Mouse (Mus musculus): ENCODE measurements around the gene Camk1d. TPM values are rescaled to one million over a fixed set of nuclear protein-coding genes. Genes with fewer than 3 reads are reported as not detected.

Gene Camk1d
- polyA plus RNA-seq, 1 experiment from 2014 or later, result 3.3 TPM

GRCm38 (mm10) chr2:5651285-5651870 lies 62.9 kb downstream of the Camk1d start:
- Histone ChIP-seq H3K9ac (no peak overlapping the region), H3K36me3 (no peaks in the 10 kb centered on the region), H3K27ac (no peak overlapping the region), H3K4me3 (no peak overlapping the region), H3K4me2 (replicated peaks) (no peak overlapping the region), H3K4me1 (no peaks in the 10 kb centered on the region), H3K9me3 (replicated peaks) (no peaks in the 10 kb centered on the region), H3K27me3 (no peaks in the 10 kb centered on the region)
- 85% methylated on average over 10 of the region's 10 CpGs for WGBS
- ATAC-seq (ENCODE audit: low FRiP score), result no peak

GRCm38 (mm10) chr2:5649226-5649625 lies 65.1 kb downstream of the Camk1d start:
- Histone ChIP-seq H3K9ac (no peak overlapping the region), H3K4me3 (no peak overlapping the region), H3K9me3 (replicated peaks) (no peaks in the 10 kb centered on the region), H3K4me2 (replicated peaks) (no peak overlapping the region), H3K27ac (no peak overlapping the region), H3K27me3 (no peaks in the 10 kb centered on the region), H3K4me1 (no peaks in the 10 kb centered on the region), H3K36me3 (no peaks in the 10 kb centered on the region)
- no peak for ATAC-seq (ENCODE audit: low FRiP score)
- WGBS, result 81% methylated on average over 5 of the region's 5 CpGs

DNA sequence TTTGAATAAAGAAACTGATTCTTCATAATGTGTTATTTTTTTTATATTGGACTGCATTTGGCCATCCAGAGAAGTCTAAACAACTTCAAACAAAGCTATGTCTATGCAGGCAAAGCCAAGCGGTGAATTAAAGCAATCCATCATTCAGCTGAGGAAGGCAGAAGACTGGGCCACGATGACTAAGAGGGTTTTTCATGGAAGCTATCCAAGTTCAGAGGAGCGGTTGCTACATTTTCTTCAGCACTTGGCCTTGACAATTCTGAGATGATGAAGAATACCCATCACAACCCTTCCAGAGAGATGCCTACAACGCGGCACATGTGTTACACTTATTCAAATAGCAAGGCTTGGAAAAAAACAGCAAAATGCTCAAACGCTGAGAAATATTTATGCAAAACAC lies 65.6 kb downstream of the Camk1d start:
- Histone ChIP-seq H3K27me3 (no peaks in the 10 kb centered on the region), H3K9me3 (replicated peaks) (no peaks in the 10 kb centered on the region), H3K4me1 (no peaks in the 10 kb centered on the region), H3K4me2 (replicated peaks) (no peak overlapping the region), H3K27ac (no peak overlapping the region), H3K4me3 (no peak overlapping the region), H3K9ac (no peak overlapping the region), H3K36me3 (no peaks in the 10 kb centered on the region)
- ATAC-seq (ENCODE audit: low FRiP score), result no peak
- WGBS, result 81% methylated on average over 6 of the region's 6 CpGs

DNA sequence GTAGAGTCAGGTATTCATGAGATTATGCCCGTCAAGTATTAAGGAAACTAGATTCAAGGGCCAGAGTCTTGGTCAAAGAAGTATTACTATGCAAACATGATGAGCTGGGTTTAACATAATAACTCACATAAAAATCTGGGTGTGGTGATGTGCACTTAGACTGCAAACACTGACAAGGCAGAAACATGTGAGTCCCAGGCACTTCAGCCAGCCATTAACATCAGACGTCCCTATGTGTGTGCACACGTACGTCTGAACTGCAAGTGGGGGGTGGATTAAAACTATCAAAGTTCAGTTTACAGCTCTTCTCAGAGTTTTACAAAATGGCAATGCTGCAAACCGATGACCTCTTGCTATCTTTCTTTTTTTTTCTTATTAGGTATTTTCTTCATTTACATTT lies 68.0 kb downstream of the Camk1d start:
- Histone ChIP-seq H3K4me2 (replicated peaks) (no peak overlapping the region), H3K4me3 (no peak overlapping the region), H3K9ac (no peak overlapping the region), H3K4me1 (no peaks in the 10 kb centered on the region), H3K27ac (no peak overlapping the region), H3K27me3 (no peaks in the 10 kb centered on the region), H3K36me3 (no peaks in the 10 kb centered on the region), H3K9me3 (replicated peaks) (no peaks in the 10 kb centered on the region)
- WGBS, result 89% methylated on average over 5 of the region's 5 CpGs
- ATAC-seq (ENCODE audit: low FRiP score), result no peak

- Histone ChIP-seq H3K27me3 (no peaks in the 10 kb centered on the region), H3K9me3 (replicated peaks) (no peaks in the 10 kb centered on the region), H3K27ac (no peak overlapping the region), H3K36me3 (no peaks in the 10 kb centered on the region), H3K4me2 (replicated peaks) (no peak overlapping the region), H3K4me3 (no peak overlapping the region), H3K9ac (no peak overlapping the region), H3K4me1 (no peaks in the 10 kb centered on the region)
- ATAC-seq (ENCODE audit: low FRiP score), result no peak
- WGBS, result 78% methylated on average over 2 of the region's 2 CpGs
Observed at GRCm38 (mm10) chr2:5645584-5645983, 68.7 kb downstream of the Camk1d start.

- ATAC-seq (ENCODE audit: low FRiP score), result no peak
- no peak overlapping the region for H3K9ac ChIP-seq
- WGBS, result 83% methylated on average over 3 of the region's 3 CpGs
- no peaks in the 10 kb centered on the region for H3K9me3 ChIP-seq (replicated peaks)
- H3K36me3 ChIP-seq, result no peaks in the 10 kb centered on the region
- no peaks in the 10 kb centered on the region for H3K4me1 ChIP-seq
- no peak overlapping the region for H3K27ac ChIP-seq
- H3K4me3 ChIP-seq, result no peak overlapping the region
- no peaks in the 10 kb centered on the region for H3K27me3 ChIP-seq
- no peak overlapping the region for H3K4me2 ChIP-seq (replicated peaks)
Observed at GRCm38 (mm10) chr2:5643937-5644336, 70.4 kb downstream of the Camk1d start.

DNA sequence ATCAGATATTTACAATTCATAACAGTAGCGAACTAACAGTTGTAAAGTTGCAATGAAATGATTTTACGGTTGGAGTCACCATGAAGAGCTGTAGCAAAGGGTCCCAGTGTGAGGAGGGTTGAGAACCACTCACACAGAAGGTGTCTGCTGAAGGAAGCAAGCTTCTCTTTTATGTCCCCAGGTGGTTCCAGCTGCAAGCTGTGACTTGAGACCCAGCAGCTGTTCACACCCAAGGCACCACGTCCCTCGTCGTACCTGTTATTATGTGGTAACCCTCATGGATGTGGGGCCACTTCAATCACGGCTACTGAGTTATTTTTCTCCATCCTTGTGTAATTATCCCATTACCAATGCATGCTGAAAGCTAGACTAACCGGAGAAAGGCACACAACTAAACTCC lies 71.1 kb downstream of the Camk1d start:
- 75% methylated on average over 7 of the region's 7 CpGs for WGBS
- ATAC-seq (ENCODE audit: low FRiP score), result no peak
- Histone ChIP-seq H3K4me3 (no peak overlapping the region), H3K4me1 (no peaks in the 10 kb centered on the region), H3K9ac (no peak overlapping the region), H3K27me3 (no peaks in the 10 kb centered on the region), H3K4me2 (replicated peaks) (no peak overlapping the region), H3K27ac (no peak overlapping the region), H3K9me3 (replicated peaks) (no peaks in the 10 kb centered on the region), H3K36me3 (no peaks in the 10 kb centered on the region)

DNA sequence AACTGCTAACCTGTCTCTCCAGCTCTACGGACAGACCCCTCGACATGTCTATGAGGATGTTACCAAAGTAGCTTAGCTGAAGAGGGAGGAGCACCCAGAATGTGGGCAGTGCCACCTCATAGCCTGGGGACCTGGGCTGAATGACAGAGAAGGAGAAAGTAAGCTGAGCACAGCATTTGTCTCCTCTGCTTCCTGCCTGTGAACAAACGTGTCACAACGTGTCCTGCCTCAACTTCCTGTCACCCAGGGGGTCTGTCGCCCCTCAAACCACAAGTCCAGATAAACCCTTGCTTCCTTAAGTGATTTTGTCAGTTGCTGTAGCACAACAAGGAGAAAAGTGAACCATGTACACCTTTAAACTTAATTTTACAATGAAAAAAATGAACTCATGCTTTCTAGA lies 71.7 kb downstream of the Camk1d start:
- H3K4me3 ChIP-seq, result no peak overlapping the region
- H3K36me3 ChIP-seq, result no peaks in the 10 kb centered on the region
- no peak overlapping the region for H3K9ac ChIP-seq
- H3K4me2 ChIP-seq (replicated peaks), result no peak overlapping the region
- WGBS, result 67% methylated on average over 5 of the region's 5 CpGs
- H3K27me3 ChIP-seq, result no peaks in the 10 kb centered on the region
- H3K9me3 ChIP-seq (replicated peaks), result no peaks in the 10 kb centered on the region
- no peak overlapping the region for H3K27ac ChIP-seq
- no peaks in the 10 kb centered on the region for H3K4me1 ChIP-seq
- ATAC-seq (ENCODE audit: low FRiP score), result no peak

GRCm38 (mm10) chr2:5641678-5642077 lies 72.6 kb downstream of the Camk1d start:
- Histone ChIP-seq H3K4me3 (no peak overlapping the region), H3K36me3 (no peaks in the 10 kb centered on the region), H3K9ac (no peak overlapping the region), H3K27ac (no peak overlapping the region), H3K27me3 (no peaks in the 10 kb centered on the region), H3K4me2 (replicated peaks) (no peak overlapping the region), H3K4me1 (no peaks in the 10 kb centered on the region), H3K9me3 (replicated peaks) (no peaks in the 10 kb centered on the region)
- no peak for ATAC-seq (ENCODE audit: low FRiP score)
- WGBS, result 77% methylated on average over 5 of the region's 5 CpGs

DNA sequence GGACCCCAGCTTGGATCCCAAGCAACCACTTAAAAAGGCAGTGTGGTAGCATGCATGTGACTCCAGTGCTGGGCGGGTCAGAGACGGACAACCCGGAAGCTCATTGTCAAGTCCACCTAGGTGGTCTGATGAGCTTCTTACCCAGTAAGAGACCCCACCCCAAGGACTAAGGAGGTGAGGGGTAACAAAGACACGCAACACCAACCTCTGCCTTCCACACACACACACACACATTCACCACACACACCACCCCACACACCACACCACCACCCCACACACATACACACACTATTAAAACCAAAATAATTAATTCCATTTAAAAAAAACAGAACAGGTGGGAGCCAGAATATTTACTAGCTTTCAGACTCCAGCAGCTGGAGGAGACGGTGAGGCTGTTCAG lies 73.7 kb downstream of the Camk1d start:
- ATAC-seq (ENCODE audit: low FRiP score), result no peak
- Histone ChIP-seq H3K4me3 (no peak overlapping the region), H3K9me3 (replicated peaks) (no peaks in the 10 kb centered on the region), H3K27ac (no peak overlapping the region), H3K27me3 (no peaks in the 10 kb centered on the region), H3K4me2 (replicated peaks) (no peak overlapping the region), H3K36me3 (no peaks in the 10 kb centered on the region), H3K4me1 (no peaks in the 10 kb centered on the region), H3K9ac (no peak overlapping the region)
- 94% methylated on average over 5 of the region's 5 CpGs for WGBS

DNA sequence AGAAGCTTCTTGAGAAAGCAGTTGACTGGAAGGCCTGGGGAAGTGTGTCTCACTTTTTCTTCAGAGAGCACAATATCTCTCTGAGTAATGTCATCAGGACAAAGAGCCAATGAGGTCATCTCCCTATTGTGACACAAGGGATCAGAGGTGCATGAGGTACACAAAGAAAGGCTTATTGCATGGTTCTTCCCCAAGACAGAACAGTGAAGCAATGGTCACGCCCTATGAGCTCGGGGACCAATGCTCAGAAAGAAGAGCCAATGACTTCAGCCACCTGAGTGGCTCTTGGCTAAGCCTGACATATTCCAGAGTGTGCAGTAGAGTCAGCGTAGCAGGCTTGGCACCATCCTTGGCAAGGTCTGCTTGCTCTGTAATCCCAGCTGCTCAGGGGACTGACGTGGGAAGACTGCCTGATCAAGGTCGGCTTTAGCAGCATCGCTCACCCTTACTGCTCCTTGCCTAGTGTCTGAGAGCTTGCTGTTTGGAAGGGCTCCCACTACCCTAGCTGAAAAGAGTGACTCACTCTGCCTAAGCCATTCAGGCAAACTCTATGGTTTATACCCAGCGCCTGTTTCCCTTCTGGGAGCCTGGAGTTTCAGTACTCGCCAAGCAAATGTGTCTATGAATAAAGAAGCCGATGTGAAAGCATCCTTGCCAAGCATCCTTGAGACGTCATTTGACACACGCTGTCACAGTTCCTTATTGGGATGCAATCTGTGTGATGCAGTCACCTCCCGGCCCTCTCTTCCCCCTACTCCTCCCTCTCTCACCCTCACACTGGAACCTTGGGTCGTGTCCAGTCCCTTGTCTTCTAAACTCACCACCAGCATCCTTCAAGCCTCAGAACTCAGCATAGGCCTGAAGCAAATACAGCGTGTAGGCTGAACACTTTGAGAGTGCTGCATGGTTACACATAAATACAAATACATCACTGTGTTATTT lies 77.2 kb downstream of the Camk1d start:
- H3K4me1 ChIP-seq, result no peaks in the 10 kb centered on the region
- H3K9ac ChIP-seq, result no peak overlapping the region
- H3K9me3 ChIP-seq (replicated peaks), result no peaks in the 10 kb centered on the region
- no peak overlapping the region for H3K27ac ChIP-seq
- H3K4me2 ChIP-seq (replicated peaks), result no peak overlapping the region
- H3K27me3 ChIP-seq, result no peaks in the 10 kb centered on the region
- WGBS, result 90% methylated on average over 14 of the region's 14 CpGs
- H3K36me3 ChIP-seq, result no peaks in the 10 kb centered on the region
- H3K4me3 ChIP-seq, result no peak overlapping the region
- no peak for ATAC-seq (ENCODE audit: low FRiP score)

DNA sequence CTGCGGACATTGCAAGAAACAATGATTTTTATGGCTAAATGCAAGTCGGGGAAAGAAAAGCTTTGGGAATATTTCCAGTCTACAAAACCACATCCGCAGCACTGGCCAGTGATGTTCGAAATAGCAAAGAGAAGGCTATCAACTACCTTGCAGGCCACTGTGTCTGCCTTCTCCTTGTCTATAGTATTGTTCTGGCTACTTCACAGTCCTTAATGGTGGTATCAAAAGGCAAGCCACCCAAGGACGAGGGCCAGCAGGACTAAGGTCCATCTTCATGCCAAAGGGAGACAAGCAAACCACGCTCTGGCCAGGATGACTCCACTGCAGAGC lies 82.0 kb downstream of the Camk1d start:
- Histone ChIP-seq H3K4me3 (no peak overlapping the region), H3K9me3 (replicated peaks) (no peaks in the 10 kb centered on the region), H3K27ac (no peak overlapping the region), H3K36me3 (no peaks in the 10 kb centered on the region), H3K9ac (no peak overlapping the region), H3K27me3 (no peaks in the 10 kb centered on the region), H3K4me2 (replicated peaks) (no peak overlapping the region), H3K4me1 (no peaks in the 10 kb centered on the region)
- 91% methylated on average over 6 of the region's 6 CpGs for WGBS
- ATAC-seq (ENCODE audit: low FRiP score), result no peak

Data from hindbrain, embryonic 12.5 days (tissue).